Mouse (Mus musculus): ENCODE results near the gene Mapkapk2. TPM values are rescaled to one million over a fixed set of nuclear protein-coding genes. Genes with fewer than 3 reads are reported as not detected.

Mapkapk2 gene
- total RNA-seq, 1 experiment from 2014 or later, result 134 TPM

DNA sequence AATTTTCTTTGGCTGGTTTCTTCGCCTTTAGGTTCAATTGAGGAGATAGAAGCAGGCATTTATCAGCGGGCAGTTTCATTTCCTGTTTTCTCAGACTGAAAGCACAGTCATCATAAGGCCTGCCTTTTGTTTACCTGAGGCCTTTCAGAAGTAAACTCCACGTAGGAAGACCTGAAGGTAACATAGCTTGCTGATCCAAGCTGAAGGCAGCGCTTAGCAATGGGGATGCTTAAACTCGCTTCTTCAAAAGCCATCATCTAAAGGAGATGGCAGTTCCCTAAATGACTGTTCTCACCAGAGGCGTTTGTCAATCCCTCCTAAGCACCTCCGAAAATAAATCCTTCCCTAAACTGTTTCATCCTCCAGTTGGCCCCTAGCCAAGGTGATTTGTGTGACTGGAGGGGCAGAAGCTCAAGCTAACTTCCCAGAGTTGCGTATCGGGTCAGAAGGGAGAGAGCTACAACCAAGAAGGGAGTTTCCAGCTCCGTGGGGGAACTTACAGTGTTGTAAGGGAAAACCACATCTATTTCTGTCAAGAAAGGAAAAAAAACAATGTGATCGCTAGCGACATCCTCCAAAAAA, 13.0 kb upstream of the Mapkapk2 start:
- DNase-seq, result no peak

- no peak for DNase-seq
Measured at GRCm38 (mm10) chr1:131107575-131108308, 10.1 kb upstream of the Mapkapk2 start.

DNA sequence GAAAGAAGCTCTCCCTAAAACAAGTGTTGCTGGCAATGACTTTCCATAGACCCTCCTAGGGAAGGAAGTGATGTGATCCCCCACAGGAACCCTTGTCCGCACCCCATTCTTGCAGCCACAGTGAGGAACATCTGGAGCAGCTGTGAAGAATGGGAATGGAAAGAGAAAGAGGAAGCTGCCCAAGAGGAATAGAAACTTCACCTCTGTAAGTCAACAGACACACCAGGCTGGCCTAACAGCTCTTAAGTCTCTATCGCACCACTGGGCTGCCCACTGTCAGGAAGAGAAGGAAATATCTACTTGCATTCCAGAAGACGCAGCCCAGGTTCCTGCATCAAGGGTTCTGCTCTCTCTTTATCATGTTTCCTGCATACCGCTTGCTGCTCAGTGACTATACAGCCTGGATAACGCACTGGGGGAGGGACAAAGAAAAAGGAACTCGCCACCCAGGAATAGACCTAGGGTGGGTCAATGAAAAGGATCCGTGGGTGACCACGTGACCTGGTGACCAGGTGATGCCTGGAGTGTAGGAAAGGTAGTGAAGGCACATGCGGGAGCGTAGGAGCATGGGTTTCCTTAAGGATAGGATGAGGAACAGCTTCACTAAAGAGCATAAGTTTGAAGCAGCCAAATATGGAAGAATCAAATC, 6.3 kb upstream of the Mapkapk2 start:
- DNase-seq, result no peak

- no peak for DNase-seq
Measured at GRCm38 (mm10) chr1:131100808-131101207, 3.2 kb upstream of the Mapkapk2 start.

- DNase-seq, result peak; percentile 58
Measured at GRCm38 (mm10) chr1:131096803-131097699, 575 bp downstream of the Mapkapk2 start.

DNA sequence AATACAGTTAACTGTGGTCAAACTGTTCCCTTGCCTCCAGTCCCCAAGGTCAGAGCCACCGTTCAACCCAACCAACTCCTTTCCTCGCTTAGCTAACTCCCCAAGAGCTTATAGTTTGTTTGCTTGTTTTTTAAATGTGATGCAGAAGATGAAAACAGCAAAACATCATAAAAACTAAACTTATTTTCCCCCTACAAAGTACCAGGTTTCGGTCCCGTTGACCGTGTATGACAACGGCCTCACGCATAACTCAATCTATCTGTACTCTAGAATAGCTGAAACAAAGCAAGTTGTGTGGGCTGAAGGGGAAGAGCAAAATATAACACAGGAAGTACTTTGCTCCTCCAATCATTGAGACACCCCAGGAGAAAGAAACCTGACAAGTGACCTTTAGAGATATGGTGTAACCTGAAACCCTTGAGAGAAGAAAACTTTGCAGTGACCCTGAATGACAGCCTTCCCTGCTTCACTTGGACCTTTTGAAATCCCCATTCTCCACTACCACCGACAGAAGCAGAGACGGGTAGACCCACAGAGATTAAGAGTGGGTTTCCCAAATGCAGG, 1.4 kb downstream of the Mapkapk2 start:
- DNase-seq, result no peak

- no peak for DNase-seq
Measured at GRCm38 (mm10) chr1:131095574-131095973, 2.1 kb downstream of the Mapkapk2 start.

DNA sequence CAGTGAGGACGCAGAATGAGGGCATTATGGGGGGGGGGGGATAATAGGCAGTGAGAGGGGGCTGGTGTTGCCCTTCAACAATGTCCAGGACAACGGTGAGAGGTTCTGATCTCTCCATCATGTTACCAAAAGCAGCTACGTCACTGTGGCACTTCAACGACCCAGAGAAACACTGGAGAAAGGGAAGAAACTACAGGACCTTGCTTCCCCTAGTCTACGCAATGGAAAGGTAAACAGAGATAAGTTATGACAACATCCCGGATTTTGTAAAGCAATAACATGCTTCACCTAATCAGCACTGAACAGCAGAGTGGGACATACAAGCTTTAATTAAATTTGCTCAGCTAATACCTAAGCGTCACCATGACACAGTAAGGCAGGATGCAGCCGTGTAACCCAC, 3.7 kb downstream of the Mapkapk2 start:
- no peak for DNase-seq

DNA sequence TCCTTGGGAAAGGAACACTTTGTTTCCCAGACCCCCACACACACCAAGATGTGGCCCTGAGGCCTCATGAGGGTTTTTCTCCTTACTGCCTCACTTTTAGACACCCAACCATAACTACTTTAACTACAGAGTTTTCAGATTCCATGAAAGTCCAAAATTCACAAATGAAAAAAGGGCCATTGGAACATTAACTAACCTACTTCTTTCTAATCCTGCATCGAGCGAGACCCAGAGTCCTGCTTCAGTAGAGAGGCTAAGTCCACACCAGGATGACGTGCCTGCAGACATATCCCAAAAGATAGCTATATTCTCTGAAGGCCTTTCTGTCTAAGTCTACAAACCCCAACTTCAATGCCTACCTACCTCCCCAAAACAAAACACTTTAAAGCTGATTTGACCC, 4.8 kb downstream of the Mapkapk2 start:
- no peak for DNase-seq

DNA sequence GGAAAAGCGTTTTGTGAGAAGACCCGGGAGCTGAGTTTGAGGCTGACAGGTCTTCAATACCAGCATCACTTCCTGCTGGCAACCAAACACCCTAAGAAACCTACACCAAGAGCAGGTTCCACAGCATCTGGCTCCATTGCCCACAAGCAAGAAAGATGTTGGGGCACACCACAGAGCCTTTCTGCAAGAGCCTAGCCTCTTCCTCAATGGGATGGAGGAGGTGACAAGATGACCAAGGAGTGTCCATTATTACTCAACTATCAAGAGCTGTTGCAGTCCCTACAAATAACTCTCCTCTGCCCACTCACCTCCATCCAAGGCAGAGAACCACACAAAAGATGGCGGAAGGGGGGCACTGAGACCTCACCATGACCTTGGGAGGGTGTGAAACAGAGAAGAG, 5.5 kb downstream of the Mapkapk2 start:
- DNase-seq, result no peak

GRCm38 (mm10) chr1:131091481-131091880, 6.1 kb downstream of the Mapkapk2 start:
- DNase-seq, result no peak

DNA sequence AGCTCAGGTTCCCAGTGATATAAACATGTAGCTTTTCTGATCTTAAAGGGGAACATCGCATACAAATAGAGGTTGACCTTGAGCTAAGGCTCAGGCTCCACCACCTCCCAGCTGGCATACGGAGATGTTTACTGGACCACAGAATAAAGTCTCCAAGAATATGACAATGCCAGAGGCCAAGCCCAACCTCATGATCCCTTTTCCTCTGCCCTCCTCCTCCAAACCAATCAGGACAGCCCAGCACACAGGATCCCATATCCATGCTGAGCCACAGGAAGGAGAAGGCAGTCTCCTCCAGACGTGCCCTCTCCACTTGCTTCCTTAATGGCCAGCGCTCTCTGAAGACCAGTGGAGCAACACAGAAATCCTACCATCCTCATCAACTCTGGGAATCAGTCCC, 6.7 kb downstream of the Mapkapk2 start:
- DNase-seq, result no peak

DNA sequence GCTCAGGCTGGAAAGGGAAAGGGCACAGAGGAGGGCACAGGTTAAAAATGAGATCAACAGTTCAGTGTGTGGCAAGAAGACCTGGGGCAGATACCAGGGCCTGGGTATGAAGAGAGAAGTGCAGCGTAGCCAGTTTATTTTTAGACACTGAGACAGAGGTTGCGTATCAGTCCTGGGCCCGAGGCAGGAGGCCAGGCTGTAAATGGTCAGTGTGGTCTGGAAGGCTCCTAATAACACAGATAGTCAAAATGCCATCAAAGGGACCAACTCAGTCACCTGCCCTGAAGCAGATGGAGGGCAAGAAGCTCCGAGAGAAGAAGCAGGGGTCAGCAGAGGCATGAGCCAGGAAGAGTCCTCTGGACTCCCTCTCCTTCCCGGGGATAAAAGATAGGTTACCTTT, 7.4 kb downstream of the Mapkapk2 start:
- DNase-seq, result no peak

DNA sequence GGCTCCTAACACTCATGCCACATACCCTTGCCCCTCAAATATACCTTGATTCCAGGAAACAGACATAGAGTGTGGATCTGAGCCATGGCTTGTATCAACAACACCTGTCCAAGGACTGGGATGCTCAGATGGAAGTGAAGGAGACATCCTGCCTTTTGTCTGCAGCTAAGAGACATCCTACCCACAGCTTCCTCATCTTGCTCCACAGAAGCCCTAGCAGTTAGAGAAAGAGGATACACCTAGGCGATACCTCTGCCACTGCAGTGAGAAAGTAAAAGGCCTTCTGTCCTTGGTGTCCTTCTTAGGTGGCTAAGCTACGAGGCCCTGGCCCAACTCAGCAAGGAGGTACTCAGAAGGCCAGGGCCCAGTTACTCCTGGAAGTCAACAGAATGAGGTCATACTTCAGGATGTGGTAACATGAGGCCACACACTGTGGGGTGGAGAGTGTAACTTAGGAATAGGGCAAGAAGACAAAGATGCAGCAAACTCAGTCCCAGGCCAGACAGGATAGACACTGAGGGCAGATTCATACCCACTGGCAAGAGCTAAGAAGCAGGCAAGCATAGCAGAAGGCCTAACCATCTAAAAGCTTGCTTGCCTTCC, 8.0 kb downstream of the Mapkapk2 start:
- DNase-seq, result no peak

- DNase-seq, result no peak
Measured at GRCm38 (mm10) chr1:131088547-131088946, 9.1 kb downstream of the Mapkapk2 start.

GRCm38 (mm10) chr1:131086907-131087306, 10.7 kb downstream of the Mapkapk2 start:
- DNase-seq, result peak; percentile 72

DNA sequence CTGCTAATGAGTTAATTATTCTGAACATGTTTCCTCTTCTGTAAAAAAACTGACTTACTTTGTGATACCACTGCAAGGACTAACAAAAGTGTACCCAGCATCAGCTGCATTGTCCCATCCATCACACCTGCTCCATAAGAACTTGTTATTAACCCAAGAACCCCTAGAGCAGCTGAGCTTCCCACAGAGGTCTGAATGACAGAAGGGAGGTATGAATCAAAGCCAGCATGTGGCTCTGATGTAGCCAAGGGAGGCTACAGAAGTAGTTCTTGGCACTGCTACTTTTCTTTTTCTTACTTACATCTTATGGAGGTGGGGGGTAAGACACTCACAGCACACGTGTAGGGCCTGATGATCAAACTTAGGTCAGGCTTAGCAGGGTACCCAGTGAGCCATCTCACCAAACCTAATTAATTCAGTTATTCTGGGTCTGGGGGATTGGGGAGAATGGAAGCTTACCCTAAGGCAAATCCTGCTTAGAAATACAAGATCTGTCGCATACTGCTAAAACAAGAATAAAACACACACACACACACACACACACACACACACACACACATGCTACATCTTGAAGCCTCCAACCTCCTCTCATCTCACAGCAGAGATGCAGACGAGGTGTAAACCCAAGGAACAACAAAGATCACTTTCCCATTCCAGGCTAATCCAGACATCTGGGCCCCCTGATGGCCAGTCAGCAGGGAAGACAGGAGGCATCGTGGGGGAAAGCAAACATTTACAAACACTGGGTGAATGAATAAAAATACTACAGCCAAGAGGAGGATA, 11.5 kb downstream of the Mapkapk2 start:
- no peak for DNase-seq

DNA sequence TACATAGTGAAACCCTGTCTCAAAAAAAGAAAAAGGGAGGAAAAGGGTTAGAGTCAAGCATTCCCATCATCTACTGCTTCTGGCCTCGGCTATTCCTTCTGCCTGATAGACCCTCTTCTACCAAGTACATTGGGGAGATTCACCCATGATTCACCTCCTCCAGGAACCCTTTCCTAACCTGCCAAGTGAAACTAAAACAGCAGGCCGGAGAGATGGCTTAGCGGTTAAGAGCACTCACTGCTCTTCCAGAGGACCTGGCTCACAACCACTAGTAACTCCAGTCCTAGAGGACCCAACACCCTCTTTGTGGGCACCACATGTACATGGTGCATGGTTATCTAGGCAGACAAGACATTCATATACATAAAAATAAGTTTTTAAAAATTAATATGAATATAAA, 12.4 kb downstream of the Mapkapk2 start:
- DNase-seq, result no peak

DNA sequence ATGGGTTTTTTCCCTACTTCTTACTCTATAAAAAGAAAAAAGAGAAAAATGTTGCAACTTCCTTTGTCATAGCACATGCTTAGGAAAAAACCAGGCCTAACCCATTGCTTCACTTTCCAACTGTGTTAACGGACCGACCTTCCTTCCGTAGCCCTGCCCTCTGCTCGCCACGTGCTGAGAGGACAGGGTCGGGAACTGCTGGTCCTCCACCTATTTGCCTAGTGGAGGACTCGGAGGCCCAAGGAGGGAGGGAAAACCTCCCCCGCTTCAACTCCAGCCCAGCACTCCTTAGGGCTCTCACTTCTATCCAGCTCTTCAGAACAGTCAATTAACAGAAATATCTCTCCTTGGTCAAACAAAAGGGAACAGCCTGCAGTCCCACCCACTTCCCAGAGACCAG, 13.3 kb downstream of the Mapkapk2 start:
- DNase-seq, result peak; percentile 49

GRCm38 (mm10) chr1:131083609-131084008, 14.0 kb downstream of the Mapkapk2 start:
- DNase-seq, result peak; percentile 64

- DNase-seq, result no peak
Measured at GRCm38 (mm10) chr1:131083122-131083521, 14.5 kb downstream of the Mapkapk2 start.
